ENCODE assay signal across 10 mouse cellular contexts in genomic region chr7:80111066-80112045, GRCm38 (mm10). TPM values are rescaled to one million over a fixed set of nuclear protein-coding genes. Genes with fewer than 3 reads are reported as not detected.
A peak's percentile ranks its signal among the peaks of the same experiment; 100 is the strongest.
DNase-seq lines count a peak whose midpoint lies in the region; TF ChIP-seq lines count a peak whose summit lies in the region.
"Had no signal": no experiment of that assay in that cellular context is flagged by ENCODE, and none has a peak within 500 bp of the region (broad histone marks: within the 10 kb centered on the region; RNA-seq: fewer than 3 reads in every experiment).

No protein-coding gene starts in this region.

- no peak for DNase-seq in heart, adult 2 months
- no peak for DNase-seq in heart, postnatal 36 days
- DNase-seq in liver, adult 2 months (ENCODE audit: extremely low read depth, low read depth, low spot score) = peak; percentile 86
- DNase-seq in liver (no peak), ZHBTc4 (ENCODE audit: low read depth, low spot score) (peak; percentile 68)
- peak; percentile 60 to 70 for DNase-seq in right cerebral cortex, adult 2 months (ENCODE audit: low spot score in 2 of 2)
- DNase-seq in gastrocnemius, adult 8-10 months (ENCODE audit: low spot score in 2 of 2) = no peak
- DNase-seq in embryo, embryonic 9.5 days (ENCODE audit: extremely low spot score) = no peak
- DNase-seq: cerebellum, adult 11 months had no signal

- intact Hi-C loops in heart, adult 2 months (cut with DNase I) = no loop called here
- intact Hi-C loops in heart, postnatal 36 days (cut with DNase I) = loop anchor here (10.0 kb wide), 1 partner anchor 177 kb away; the partner anchor contains the start of gene Arpin

- peak overlapping the region; percentile 99 for H3K27ac ChIP-seq in heart, adult 2 months
- 0 out of 2 replicates have a peak overlapping the region, but pooled peaks have one; percentile 16 for H3K27ac ChIP-seq in liver, adult 2 months (replicated peaks; ENCODE audit: insufficient read depth, low read depth, low read length)
- H3K27ac ChIP-seq: lung, embryonic 15.5 days had no signal

- peak overlapping the region; percentile 28; the same call in 1 of the 2 replicates for H3K9ac ChIP-seq in heart, adult 2 months (ENCODE audit: low read depth, low read length)
- no peak overlapping the region for H3K9ac ChIP-seq in liver, adult 2 months (ENCODE audit: low read depth, low read length)
- H3K9ac ChIP-seq: lung, embryonic 15.5 days had no signal

- peaks cover 2% of the 10 kb centered on the region for H3K79me2 ChIP-seq in heart, adult 2 months (replicated peaks; ENCODE audit: control insufficient read depth, insufficient read depth, low read length)
- peaks cover 24% of the 10 kb centered on the region; the same call in 1 of the 2 replicates for H3K79me2 ChIP-seq in liver, adult 2 months (ENCODE audit: control insufficient read depth, insufficient read depth, low read length)

- peaks cover 13% of the 10 kb centered on the region for H3K4me1 ChIP-seq in heart, adult 2 months (ENCODE audit: control insufficient read depth, insufficient read depth, low read length)
- H3K4me1 ChIP-seq in liver, adult 2 months (ENCODE audit: control insufficient read depth, insufficient read depth, low read length) = peaks cover 16% of the 10 kb centered on the region

- TF ChIP-seq EP300 in heart, adult 2 months (IDR thresholded peaks at IDR 0.05; ENCODE audit: insufficient read depth, low read depth, low read length) = no peak

- H3K27me3 ChIP-seq in heart, adult 2 months (ENCODE audit: control insufficient read depth, insufficient read depth, low read length) = no peaks in the 10 kb centered on the region
- no peaks in the 10 kb centered on the region for H3K27me3 ChIP-seq in liver, adult 2 months (ENCODE audit: control insufficient read depth, insufficient read depth, low read length)
- H3K27me3 ChIP-seq: lung, embryonic 15.5 days had no signal

- no peak for TF ChIP-seq POLR2A in heart, adult 2 months (IDR thresholded peaks at IDR 0.05; ENCODE audit: insufficient read depth, low read depth, low read length)
- TF ChIP-seq POLR2A in liver, adult 2 months (IDR thresholded peaks at IDR 0.05; ENCODE audit: extremely low read depth, insufficient read depth, low read length) = no peak

- no peak overlapping the region for H3K4me3 ChIP-seq in heart, adult 2 months
- H3K4me3 ChIP-seq in liver, adult 2 months (ENCODE audit: insufficient read depth, low read depth, low read length) = no peak overlapping the region
- H3K4me3 ChIP-seq: lung, embryonic 15.5 days had no signal

- WGBS in heart, adult 2 months = 45% methylated on average over 9 of the region's 9 CpGs
- WGBS in liver, adult 2 months = 68% methylated on average over 9 of the region's 9 CpGs

- peaks cover 27% of the 10 kb centered on the region for H3K36me3 ChIP-seq in heart, adult 2 months (ENCODE audit: control insufficient read depth, insufficient read depth, low read length)
- no peaks in the 10 kb centered on the region for H3K36me3 ChIP-seq in liver, adult 2 months (ENCODE audit: control insufficient read depth, insufficient read depth, low read length)

- no peak for TF ChIP-seq CTCF in heart, adult 2 months (IDR thresholded peaks at IDR 0.05)
- no peak for TF ChIP-seq CTCF in liver, adult 2 months (IDR thresholded peaks at IDR 0.05; ENCODE audit: low read depth, low read length)

RNA-seq across cellular contexts. Expression of gene Idh2, which starts 3.8 kb away (rescaled TPM):
- 1,000 to 10,000 TPM; 1,877 to 2,293 TPM for total RNA-seq in heart, adult 2 months (2021)
- polyA plus RNA-seq in heart, adult 2 months (2012; rRNA removed) = 1,651 and 1,954 TPM in 2 replicates
- 1,000 to 10,000 TPM; 1,714 to 2,029 TPM for total RNA-seq in heart, postnatal 36 days (2021)
- total RNA-seq in liver, adult 2 months (2014; rRNA removed) = 177 and 195 TPM in 2 replicates
- polyA plus RNA-seq in liver, adult 2 months (2012; rRNA removed) = 163 and 164 TPM in 2 replicates
- total RNA-seq in gastrocnemius, adult 8-10 months (2022) = 100 to 1,000 TPM; 295 to 383 (median 326) TPM

Comparison
In these comparisons a context has a peak if more than half of its experiments do, and no peak if none do; other contexts are left out.
1. DNase-seq: peak in liver, adult 2 months (single experiment), ZHBTc4 (single experiment) and right cerebral cortex, adult 2 months (2 of 2); none in heart, adult 2 months (0 of 2), heart, postnatal 36 days (0 of 2), liver (single experiment), gastrocnemius, adult 8-10 months (0 of 2) and embryo, embryonic 9.5 days (single experiment).